Mouse (Mus musculus): Measurements from ENCODE around the gene Usp37. TPM values are rescaled to one million over a fixed set of nuclear protein-coding genes. Genes with fewer than 3 reads are reported as not detected.
A peak's percentile ranks its signal among the peaks of the same experiment; 100 is the strongest.
"Not testable (repeated sequence)": the region's sequence is repeated elsewhere in the genome, so short reads cannot be mapped to it uniquely, and the experiment has no call there.

The Usp37 gene
- polyA plus RNA-seq, 1 experiment from 2014 or later: 29.1 TPM

- H3K4me3 ChIP-seq (ENCODE audit: low read depth, low read length): no peak within 1 kb of the TSS
- no peaks in the 10 kb centered on the region for H3K27me3 ChIP-seq (replicated peaks; ENCODE audit: control insufficient read depth, insufficient read depth, low read length)
- DNase-seq (ENCODE audit: low spot score): peak; percentile 47
- WGBS: 3% methylated on average over 6 of the region's 6 CpGs
- no peak within 1 kb of the TSS for H3K9ac ChIP-seq (ENCODE audit: low read depth, low read length)
- no peak within 1 kb of the TSS for H3K27ac ChIP-seq (replicated peaks; ENCODE audit: low read depth, low read length)
- H3K4me2 ChIP-seq (ENCODE audit: low read depth, low read length): peak within 1 kb of the TSS; percentile 11; the same call in 1 of the 2 replicates
- ATAC-seq (ENCODE audit: low read depth): 0 out of 2 replicates have a peak, but pooled peaks have one; percentile 30
- H3K4me1 ChIP-seq (ENCODE audit: control insufficient read depth, insufficient read depth, low read length): no peaks in the 10 kb centered on the region; the same call in 1 of the 2 replicates
- H3K9me3 ChIP-seq (ENCODE audit: control insufficient read depth, low read length): no peaks in the 10 kb centered on the region
- no peaks in the 10 kb centered on the region for H3K36me3 ChIP-seq (ENCODE audit: control insufficient read depth, insufficient read depth, low read length)
These were observed 1.6 kb downstream of the Usp37 start, which contains the start of gene Plcd4 for GRCm38 (mm10) chr1:74542451-74542961. Gene Plcd4 (plus strand): TSS chr1:74542888.

DNA sequence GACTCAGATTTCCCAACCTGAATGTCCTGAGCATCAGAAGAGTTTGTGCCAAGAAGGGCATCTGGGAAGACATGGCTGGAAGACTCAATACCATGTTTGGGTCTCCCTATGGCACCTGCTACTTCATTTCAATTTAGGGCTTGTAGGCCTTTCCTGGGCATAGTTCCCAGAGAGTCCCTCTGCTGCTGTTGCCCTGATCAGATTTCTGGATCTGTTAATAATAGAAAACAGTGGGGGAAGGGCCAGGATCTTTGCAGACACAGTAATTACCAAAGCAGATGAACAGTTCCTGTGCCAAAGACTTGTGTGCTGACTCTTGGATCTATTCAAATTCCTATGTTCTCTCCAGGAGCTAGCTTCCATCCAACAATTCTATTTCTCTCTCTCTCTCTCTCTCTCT is 5.4 kb downstream of the Usp37 start:
- no peaks in the 10 kb centered on the region for H3K27me3 ChIP-seq (replicated peaks; ENCODE audit: control insufficient read depth, insufficient read depth, low read length)
- H3K4me2 ChIP-seq (ENCODE audit: low read depth, low read length): no peak overlapping the region
- H3K27ac ChIP-seq (replicated peaks; ENCODE audit: low read depth, low read length): no peak overlapping the region
- no peaks in the 10 kb centered on the region for H3K9me3 ChIP-seq (ENCODE audit: control insufficient read depth, low read length)
- peak; percentile 91 for DNase-seq (ENCODE audit: low spot score)
- ATAC-seq (ENCODE audit: low read depth): peak; percentile 74
- H3K4me3 ChIP-seq (ENCODE audit: low read depth, low read length): no peak overlapping the region
- no peaks in the 10 kb centered on the region for H3K36me3 ChIP-seq (ENCODE audit: control insufficient read depth, insufficient read depth, low read length)
- no peak overlapping the region for H3K9ac ChIP-seq (ENCODE audit: low read depth, low read length)
- no peaks in the 10 kb centered on the region; the same call in 1 of the 2 replicates for H3K4me1 ChIP-seq (ENCODE audit: control insufficient read depth, insufficient read depth, low read length)

DNA sequence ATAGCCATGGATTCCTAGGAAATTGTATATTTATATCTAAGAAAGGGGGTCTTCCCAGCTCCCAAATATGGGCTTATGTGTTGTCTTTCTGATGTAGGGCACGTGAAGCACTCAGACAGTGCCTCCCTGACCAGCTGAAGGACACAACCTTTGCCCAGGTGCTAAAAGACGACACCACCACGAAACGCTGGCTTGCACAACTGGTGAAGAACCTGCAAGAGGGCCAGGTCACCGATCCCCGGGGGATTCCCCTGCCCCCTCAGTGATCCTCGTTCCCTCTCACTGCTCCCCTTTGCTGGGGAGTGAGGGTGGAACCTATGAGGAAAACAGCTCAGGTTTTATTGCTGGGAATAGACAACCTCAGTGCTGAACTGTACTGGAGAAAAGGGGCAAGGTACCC is 15.5 kb downstream of the Usp37 start:
- Histone ChIP-seq H3K4me3 (ENCODE audit: low read depth, low read length) (no peak overlapping the region), H3K27ac (replicated peaks; ENCODE audit: low read depth, low read length) (no peak overlapping the region), H3K4me1 (ENCODE audit: control insufficient read depth, insufficient read depth, low read length) (no peaks in the 10 kb centered on the region), H3K9ac (ENCODE audit: low read depth, low read length) (no peak overlapping the region), H3K9me3 (ENCODE audit: control insufficient read depth, low read length) (no peaks in the 10 kb centered on the region), H3K4me2 (ENCODE audit: low read depth, low read length) (no peak overlapping the region), H3K36me3 (ENCODE audit: control insufficient read depth, insufficient read depth, low read length) (peaks cover 94% of the 10 kb centered on the region), H3K27me3 (replicated peaks; ENCODE audit: control insufficient read depth, insufficient read depth, low read length) (no peaks in the 10 kb centered on the region)
- DNase-seq (ENCODE audit: low spot score) (no peak), ATAC-seq (ENCODE audit: low read depth) (no peak)
- 91% methylated on average over 7 of the region's 7 CpGs for WGBS

GRCm38 (mm10) chr1:74524746-74525145 is 19.3 kb downstream of the Usp37 start:
- H3K27me3 ChIP-seq (replicated peaks; ENCODE audit: control insufficient read depth, insufficient read depth, low read length): no peaks in the 10 kb centered on the region
- H3K4me2 ChIP-seq (ENCODE audit: low read depth, low read length): no peak overlapping the region
- no peak for DNase-seq (ENCODE audit: low spot score)
- no peak for ATAC-seq (ENCODE audit: low read depth)
- no peaks in the 10 kb centered on the region for H3K4me1 ChIP-seq (ENCODE audit: control insufficient read depth, insufficient read depth, low read length)
- H3K9ac ChIP-seq (ENCODE audit: low read depth, low read length): no peak overlapping the region
- H3K9me3 ChIP-seq (ENCODE audit: control insufficient read depth, low read length): no peaks in the 10 kb centered on the region
- H3K36me3 ChIP-seq (ENCODE audit: control insufficient read depth, insufficient read depth, low read length): peaks cover 94% of the 10 kb centered on the region
- 91% methylated on average over 4 of the region's 4 CpGs for WGBS
- H3K27ac ChIP-seq (replicated peaks; ENCODE audit: low read depth, low read length): no peak overlapping the region
- H3K4me3 ChIP-seq (ENCODE audit: low read depth, low read length): no peak overlapping the region

- no peaks in the 10 kb centered on the region for H3K4me1 ChIP-seq (ENCODE audit: control insufficient read depth, insufficient read depth, low read length)
- H3K36me3 ChIP-seq (ENCODE audit: control insufficient read depth, insufficient read depth, low read length): peaks cover 69% of the 10 kb centered on the region
- no peaks in the 10 kb centered on the region for H3K9me3 ChIP-seq (ENCODE audit: control insufficient read depth, low read length)
- no peak overlapping the region for H3K27ac ChIP-seq (replicated peaks; ENCODE audit: low read depth, low read length)
- DNase-seq (ENCODE audit: low spot score) (no peak), ATAC-seq (ENCODE audit: low read depth) (no peak)
- no peak overlapping the region for H3K4me3 ChIP-seq (ENCODE audit: low read depth, low read length)
- no peak overlapping the region for H3K9ac ChIP-seq (ENCODE audit: low read depth, low read length)
- H3K4me2 ChIP-seq (ENCODE audit: low read depth, low read length): no peak overlapping the region
- no peaks in the 10 kb centered on the region for H3K27me3 ChIP-seq (replicated peaks; ENCODE audit: control insufficient read depth, insufficient read depth, low read length)
These were observed 24.2 kb downstream of the Usp37 start for GRCm38 (mm10) chr1:74519875-74520274.

GRCm38 (mm10) chr1:74512999-74513398 is 31.1 kb downstream of the Usp37 start:
- not testable (repeated sequence) for H3K9ac ChIP-seq (ENCODE audit: low read depth, low read length); ATAC-seq (ENCODE audit: low read depth); H3K4me3 ChIP-seq (ENCODE audit: low read depth, low read length); H3K4me1 ChIP-seq (ENCODE audit: control insufficient read depth, insufficient read depth, low read length); H3K4me2 ChIP-seq (ENCODE audit: low read depth, low read length); H3K27ac ChIP-seq (replicated peaks; ENCODE audit: low read depth, low read length); H3K27me3 ChIP-seq (replicated peaks; ENCODE audit: control insufficient read depth, insufficient read depth, low read length); DNase-seq (ENCODE audit: low spot score); H3K9me3 ChIP-seq (ENCODE audit: control insufficient read depth, low read length)
- peaks cover 28% of the 10 kb centered on the region for H3K36me3 ChIP-seq (ENCODE audit: control insufficient read depth, insufficient read depth, low read length)
- 92% methylated on average over 1 of the region's 1 CpGs for WGBS

- Histone ChIP-seq H3K27me3 (replicated peaks; ENCODE audit: control insufficient read depth, insufficient read depth, low read length) (no peaks in the 10 kb centered on the region), H3K4me3 (ENCODE audit: low read depth, low read length) (no peak overlapping the region), H3K9ac (ENCODE audit: low read depth, low read length) (no peak overlapping the region), H3K27ac (replicated peaks; ENCODE audit: low read depth, low read length) (no peak overlapping the region), H3K4me2 (ENCODE audit: low read depth, low read length) (no peak overlapping the region), H3K36me3 (ENCODE audit: control insufficient read depth, insufficient read depth, low read length) (peaks cover 19% of the 10 kb centered on the region; the same call in 1 of the 2 replicates), H3K4me1 (ENCODE audit: control insufficient read depth, insufficient read depth, low read length) (peaks cover 9% of the 10 kb centered on the region), H3K9me3 (ENCODE audit: control insufficient read depth, low read length) (no peaks in the 10 kb centered on the region)
- 94% methylated on average over 5 of the region's 5 CpGs for WGBS
- DNase-seq (ENCODE audit: low spot score) (no peak), ATAC-seq (ENCODE audit: low read depth) (no peak)
These were observed 32.8 kb downstream of the Usp37 start for GRCm38 (mm10) chr1:74511306-74511705.

DNA sequence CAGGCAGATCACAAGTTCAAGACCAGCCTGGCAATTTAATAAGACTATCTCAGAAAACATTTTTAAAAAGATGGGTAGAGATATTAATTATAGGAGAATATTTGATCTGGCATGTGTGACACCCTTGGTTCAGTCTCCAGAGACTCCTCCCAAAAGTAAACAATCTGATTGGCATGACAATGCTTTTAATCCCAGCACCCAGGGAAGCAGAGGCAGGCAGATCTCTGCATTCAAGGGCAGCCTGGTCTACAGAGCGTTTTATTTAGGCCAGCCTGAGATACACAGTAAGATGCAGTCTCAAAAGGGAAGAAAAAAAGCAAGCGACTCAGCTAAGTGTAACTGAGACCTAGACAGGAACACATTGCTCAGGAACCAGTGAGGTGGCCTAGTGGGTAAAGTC is 36.3 kb downstream of the Usp37 start:
- ATAC-seq (ENCODE audit: low read depth) (no peak), DNase-seq (ENCODE audit: low spot score) (no peak)
- Histone ChIP-seq H3K4me1 (ENCODE audit: control insufficient read depth, insufficient read depth, low read length) (peaks cover 19% of the 10 kb centered on the region), H3K4me2 (ENCODE audit: low read depth, low read length) (peak overlapping the region; percentile 78), H3K36me3 (ENCODE audit: control insufficient read depth, insufficient read depth, low read length) (0 out of 2 replicates have a peak, but pooled peaks cover 14% of the 10 kb centered on the region), H3K4me3 (ENCODE audit: low read depth, low read length) (peak overlapping the region; percentile 94), H3K27ac (replicated peaks; ENCODE audit: low read depth, low read length) (no peak overlapping the region), H3K9me3 (ENCODE audit: control insufficient read depth, low read length) (no peaks in the 10 kb centered on the region), H3K27me3 (replicated peaks; ENCODE audit: control insufficient read depth, insufficient read depth, low read length) (no peaks in the 10 kb centered on the region), H3K9ac (ENCODE audit: low read depth, low read length) (peak overlapping the region; percentile 96)
- WGBS: 95% methylated on average over 2 of the region's 2 CpGs

DNA sequence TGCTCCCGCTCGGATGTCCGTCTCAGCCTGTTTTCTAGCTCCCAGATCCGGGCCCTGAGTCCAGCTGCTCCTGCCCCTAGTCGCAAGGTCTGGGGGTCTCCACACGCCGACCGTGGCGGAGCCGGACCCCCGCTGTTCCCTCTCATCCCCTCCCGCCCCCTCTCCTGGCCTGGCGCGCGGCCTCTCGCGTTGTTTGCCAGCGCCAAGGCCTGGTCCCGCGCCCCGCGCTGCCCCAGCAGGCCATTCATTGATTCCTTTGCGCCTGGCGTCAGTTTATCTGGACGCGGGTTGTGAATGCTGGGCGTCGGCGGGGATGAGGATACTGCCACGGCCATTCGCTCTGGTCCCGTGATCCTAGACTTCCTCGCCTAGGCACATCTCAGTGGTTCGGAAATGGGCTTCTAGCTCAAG is 37.6 kb downstream of the Usp37 start:
- WGBS: 0% methylated on average over 32 of the region's 34 CpGs
- Histone ChIP-seq H3K4me1 (ENCODE audit: control insufficient read depth, insufficient read depth, low read length) (peaks cover 19% of the 10 kb centered on the region), H3K4me2 (ENCODE audit: low read depth, low read length) (peak overlapping the region; percentile 78), H3K27me3 (replicated peaks; ENCODE audit: control insufficient read depth, insufficient read depth, low read length) (no peaks in the 10 kb centered on the region), H3K9me3 (ENCODE audit: control insufficient read depth, low read length) (no peaks in the 10 kb centered on the region), H3K9ac (ENCODE audit: low read depth, low read length) (peak overlapping the region; percentile 96), H3K36me3 (ENCODE audit: control insufficient read depth, insufficient read depth, low read length) (0 out of 2 replicates have a peak, but pooled peaks cover 10% of the 10 kb centered on the region), H3K4me3 (ENCODE audit: low read depth, low read length) (peak overlapping the region; percentile 94), H3K27ac (replicated peaks; ENCODE audit: low read depth, low read length) (peak overlapping the region; percentile 91)
- DNase-seq (ENCODE audit: low spot score): peak; percentile 61
- ATAC-seq (ENCODE audit: low read depth): peak; percentile 10
